ENCODE assay signal across 15 mouse cellular contexts in the genomic region with DNA sequence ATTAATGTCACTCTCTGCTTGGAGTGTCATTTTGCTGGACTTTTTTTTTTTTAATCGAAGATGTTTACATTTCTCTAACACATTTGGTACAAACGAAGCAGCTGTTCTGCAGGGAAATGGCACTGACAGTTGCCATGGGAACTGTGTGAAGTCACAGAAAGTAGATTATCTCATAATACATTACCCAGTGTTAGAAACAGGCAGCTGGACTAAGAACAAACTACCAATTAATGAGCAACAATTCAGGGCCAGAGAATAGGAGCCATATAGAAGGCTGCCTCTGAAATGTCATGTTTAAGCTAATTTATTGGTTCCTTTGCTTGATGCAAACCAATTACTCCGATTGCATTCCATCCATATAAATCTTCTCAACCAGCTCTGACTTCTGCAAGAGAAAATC.
DNase-seq lines count a peak whose midpoint lies in the region; ATAC-seq and TF ChIP-seq lines count a peak whose summit lies in the region.
"Had no signal": no experiment of that assay in that cellular context is flagged by ENCODE, and none has a peak within 500 bp of the region (broad histone marks: within the 10 kb centered on the region; RNA-seq: fewer than 3 reads in every experiment).

No protein-coding gene starts in this region.

- no peaks in the 10 kb centered on the region for H3K4me1 ChIP-seq in hindbrain, embryonic 12.5 days
- H3K4me1 ChIP-seq in hindbrain, embryonic 11.5 days (replicated peaks; ENCODE audit: control insufficient read depth, insufficient read depth, low read length): no peaks in the 10 kb centered on the region
- no peaks in the 10 kb centered on the region for H3K4me1 ChIP-seq in hindbrain, postnatal 0 days (ENCODE audit: insufficient read depth, low read length)
- H3K4me1 ChIP-seq in neural tube, embryonic 12.5 days: no peaks in the 10 kb centered on the region
- H3K4me1 ChIP-seq: limb, embryonic 12.5 days had no signal

- no peak overlapping the region for H3K4me2 ChIP-seq in hindbrain, embryonic 12.5 days (replicated peaks)
- no peak overlapping the region for H3K4me2 ChIP-seq in hindbrain, embryonic 11.5 days (replicated peaks; ENCODE audit: low read depth, low read length)
- no peak overlapping the region for H3K4me2 ChIP-seq in hindbrain, postnatal 0 days (ENCODE audit: low read depth, low read length)
- no peak overlapping the region for H3K4me2 ChIP-seq in neural tube, embryonic 12.5 days (replicated peaks)
- H3K4me2 ChIP-seq: limb, embryonic 12.5 days had no signal

- 61% methylated on average over 3 of the region's 3 CpGs for WGBS in hindbrain, embryonic 12.5 days
- 75% methylated on average over 3 of the region's 3 CpGs for WGBS in hindbrain, embryonic 11.5 days
- 51% methylated on average over 3 of the region's 3 CpGs for WGBS in hindbrain, postnatal 0 days
- WGBS in neural tube, embryonic 12.5 days: 52% methylated on average over 3 of the region's 3 CpGs

- H3K27me3 ChIP-seq in hindbrain, embryonic 12.5 days: no peaks in the 10 kb centered on the region
- H3K27me3 ChIP-seq in hindbrain, embryonic 11.5 days (ENCODE audit: control insufficient read depth, insufficient read depth, low read length): no peaks in the 10 kb centered on the region
- H3K27me3 ChIP-seq in hindbrain, postnatal 0 days (ENCODE audit: insufficient read depth, low read length): no peaks in the 10 kb centered on the region
- no peaks in the 10 kb centered on the region for H3K27me3 ChIP-seq in neural tube, embryonic 12.5 days (replicated peaks)
- H3K27me3 ChIP-seq: limb, embryonic 12.5 days had no signal

- no peak overlapping the region for H3K27ac ChIP-seq in hindbrain, embryonic 12.5 days
- H3K27ac ChIP-seq in hindbrain, embryonic 11.5 days (ENCODE audit: low read depth, low read length): no peak overlapping the region
- no peak overlapping the region for H3K27ac ChIP-seq in hindbrain, postnatal 0 days
- no peak overlapping the region for H3K27ac ChIP-seq in neural tube, embryonic 12.5 days
- H3K27ac ChIP-seq: layer of hippocampus, adult 2 months; limb, embryonic 12.5 days had no signal

- H3K4me3 ChIP-seq in hindbrain, embryonic 12.5 days: no peak overlapping the region
- H3K4me3 ChIP-seq in hindbrain, embryonic 11.5 days (ENCODE audit: low read depth, low read length): no peak overlapping the region
- no peak overlapping the region for H3K4me3 ChIP-seq in hindbrain, postnatal 0 days (ENCODE audit: low read length)
- H3K4me3 ChIP-seq in neural tube, embryonic 12.5 days: no peak overlapping the region
- H3K4me3 ChIP-seq: erythroblast, embryonic 14.5 days; layer of hippocampus, adult 2 months; limb, embryonic 12.5 days had no signal

- ATAC-seq in hindbrain, embryonic 12.5 days (ENCODE audit: low FRiP score): peak; percentile 56; the same call in 1 of the 2 replicates
- ATAC-seq in hindbrain, embryonic 11.5 days (ENCODE audit: low FRiP score): no peak
- peak; percentile 47; the same call in 1 of the 2 replicates for ATAC-seq in hindbrain, postnatal 0 days
- ATAC-seq in neural tube, embryonic 12.5 days (ENCODE audit: low FRiP score, low read depth): peak; percentile 70; the same call in 1 of the 2 replicates

- TF ChIP-seq CTCF in hindbrain, postnatal 0 days (IDR thresholded peaks at IDR 0.05; ENCODE audit: low read depth): no peak

- no peaks in the 10 kb centered on the region for H3K9me3 ChIP-seq in hindbrain, embryonic 12.5 days (replicated peaks)
- H3K9me3 ChIP-seq in hindbrain, embryonic 11.5 days (ENCODE audit: control insufficient read depth, low read length): no peaks in the 10 kb centered on the region
- no peaks in the 10 kb centered on the region for H3K9me3 ChIP-seq in hindbrain, postnatal 0 days (ENCODE audit: low read length)
- no peaks in the 10 kb centered on the region for H3K9me3 ChIP-seq in neural tube, embryonic 12.5 days
- H3K9me3 ChIP-seq: limb, embryonic 12.5 days had no signal

- H3K36me3 ChIP-seq in hindbrain, embryonic 12.5 days: no peaks in the 10 kb centered on the region
- no peaks in the 10 kb centered on the region for H3K36me3 ChIP-seq in hindbrain, embryonic 11.5 days (ENCODE audit: control insufficient read depth, insufficient read depth, low read length)
- no peaks in the 10 kb centered on the region for H3K36me3 ChIP-seq in hindbrain, postnatal 0 days (ENCODE audit: insufficient read depth, low read length)
- H3K36me3 ChIP-seq in neural tube, embryonic 12.5 days: no peaks in the 10 kb centered on the region
- H3K36me3 ChIP-seq: limb, embryonic 12.5 days had no signal

- no peak overlapping the region for H3K9ac ChIP-seq in hindbrain, embryonic 12.5 days
- no peak overlapping the region for H3K9ac ChIP-seq in hindbrain, embryonic 11.5 days (ENCODE audit: low read depth, low read length)
- no peak overlapping the region for H3K9ac ChIP-seq in hindbrain, postnatal 0 days (replicated peaks; ENCODE audit: low read length)
- H3K9ac ChIP-seq in neural tube, embryonic 12.5 days: no peak overlapping the region
- H3K9ac ChIP-seq: limb, embryonic 12.5 days had no signal

- no peak for DNase-seq in hindbrain, embryonic 11.5 days (ENCODE audit: low spot score)
- peak; percentile 37 for DNase-seq in brain, embryonic 18.5 days (ENCODE audit: low read depth, low spot score)
- DNase-seq in hindbrain, postnatal 0 days (ENCODE audit: low spot score): peak; percentile 49
- DNase-seq in yolk sac, embryonic 10.5 days (ENCODE audit: low spot score): no peak
- DNase-seq in lung, postnatal 25 days (ENCODE audit: low spot score): no peak
- DNase-seq in embryo, embryonic 9.5 days (ENCODE audit: extremely low spot score): no peak
- DNase-seq: gastrocnemius, postnatal 14 days; lung, adult 18-20 months; spleen, adult 18-20 months; thymus, adult 18-20 months had no signal

Comparison
In these comparisons a context has a peak if more than half of its experiments do, and no peak if none do; other contexts are left out.
1. DNase-seq: peak in brain, embryonic 18.5 days (single experiment) and hindbrain, postnatal 0 days (single experiment); none in hindbrain, embryonic 11.5 days (single experiment), yolk sac, embryonic 10.5 days (single experiment), lung, postnatal 25 days (single experiment) and embryo, embryonic 9.5 days (single experiment).